Mouse (Mus musculus) embryonic facial prominence, embryonic 11.5 days (tissue): Measurements from ENCODE around the gene Wdtc1. TPM values are rescaled to one million over a fixed set of nuclear protein-coding genes. Genes with fewer than 3 reads are reported as not detected.

Experiments
- ATAC-seq: fragments of 200-750 bp; cut with Nextera tagmentation; replicated peaks from 2 replicates; pipeline ENCODE4 v1.8.0; 2017; ENCODE audit warnings: low read depth; ENCODE audit not compliant: insufficient number of reproducible peaks, low FRiP score, low TSS enrichment
- DNase-seq: peaks from one replicate; pipeline ENCODE4 v3.0.0-alpha.2; 2015; ENCODE audit warnings: low spot score
- H3K27ac ChIP-seq: fragments of 300-500 bp; sonication (generic); replicated peaks from 2 replicates; pipeline ENCODE4 v1.5.1; 2014; ENCODE audit warnings: mild to moderate bottlenecking, low read depth, low read length, control low read depth
- H3K27me3 ChIP-seq: fragments of 300-500 bp; sonication (generic); 2 replicates; pipeline ENCODE4 v1.6.1; 2014; ENCODE audit warnings: mild to moderate bottlenecking, low read length, moderate library complexity, mixed read lengths; ENCODE audit not compliant: control insufficient read depth, insufficient read depth
- H3K36me3 ChIP-seq: fragments of 300-500 bp; sonication (generic); replicated peaks from 2 replicates; pipeline ENCODE4 v1.6.1; 2014; ENCODE audit warnings: low read depth, mild to moderate bottlenecking, low read length, moderate library complexity, mixed read lengths; ENCODE audit not compliant: control insufficient read depth, insufficient read depth
- H3K4me1 ChIP-seq: fragments of 300-500 bp; sonication (generic); 2 replicates; pipeline ENCODE4 v1.6.1; 2014; ENCODE audit warnings: low read length, mixed read lengths; ENCODE audit not compliant: control insufficient read depth, insufficient read depth
- H3K4me2 ChIP-seq: fragments of 300-500 bp; sonication (generic); 2 replicates; pipeline ENCODE4 v1.6.1; 2014; ENCODE audit warnings: low read depth, mild to moderate bottlenecking, control low read depth, low read length, moderate library complexity
- H3K4me3 ChIP-seq: fragments of 300-500 bp; sonication (generic); 2 replicates; pipeline ENCODE4 v1.5.1; 2014; ENCODE audit warnings: low read depth, low read length, control low read depth
- H3K9ac ChIP-seq: fragments of 300-500 bp; sonication (generic); replicated peaks from 2 replicates; pipeline ENCODE4 v1.6.1; 2014; ENCODE audit warnings: mild to moderate bottlenecking, control low read depth, low read length
- H3K9me3 ChIP-seq: fragments of 300-500 bp; sonication (generic); replicated peaks from 2 replicates; pipeline ENCODE4 v1.6.1; 2016; ENCODE audit warnings: mild to moderate bottlenecking, low read length, inconsistent platforms, mixed read lengths; ENCODE audit not compliant: control insufficient read depth
- WGBS: fragments of 180-500 bp; shearing (Covaris S2); extraction: QIAGEN DNeasy Blood & Tissue Kit; methylation state at CpG from one replicate; pipeline ENCODE4 v1.1.7; 2014; 5-methylcytosine and 5-hydroxymethylcytosine counted together
- polyA plus RNA-seq: library from polyadenylated mRNA; unstranded; fragments of >200 nt; fragmentation: Nextera tagmentation; extraction: Ambion mirVana; gene quantifications from 2 replicates; pipeline ENCODE4 v1.2.1, GENCODE M21; 2014

Wdtc1 gene
- polyA plus RNA-seq, 1 experiment from 2014 or later: 16.7 TPM

- Histone ChIP-seq H3K4me1 (peaks cover 7% of the 10 kb centered on the region), H3K9me3 (no peaks in the 10 kb centered on the region), H3K36me3 (no peaks in the 10 kb centered on the region), H3K9ac (0 out of 2 replicates have a peak overlapping the region, but pooled peaks have one; percentile 23), H3K27ac (no peak overlapping the region), H3K4me2 (no peak overlapping the region), H3K4me3 (no peak overlapping the region), H3K27me3 (no peaks in the 10 kb centered on the region)
- ATAC-seq: no peak
- no peak for DNase-seq
- 12% methylated on average over 7 of the region's 11 CpGs for WGBS
Measured at GRCm38 (mm10) chr4:133294084-133294483, 59.2 kb downstream of the Wdtc1 start.

- Histone ChIP-seq H3K4me1 (peaks cover 7% of the 10 kb centered on the region), H3K36me3 (no peaks in the 10 kb centered on the region), H3K27me3 (no peaks in the 10 kb centered on the region), H3K4me3 (no peak overlapping the region), H3K9me3 (no peaks in the 10 kb centered on the region), H3K9ac (peak overlapping the region; percentile 40), H3K27ac (no peak overlapping the region; the same call in 1 of the 2 replicates), H3K4me2 (no peak overlapping the region; the same call in 1 of the 2 replicates)
- peak; percentile 49 for DNase-seq
- WGBS: 10% methylated on average over 24 of the region's 24 CpGs
- no peak for ATAC-seq
Measured at GRCm38 (mm10) chr4:133292901-133293843, 60.1 kb downstream of the Wdtc1 start.

- 72% methylated on average over 4 of the region's 4 CpGs for WGBS
- H3K27ac ChIP-seq: no peak overlapping the region
Measured at GRCm38 (mm10) chr4:133292405-133292804, 60.9 kb downstream of the Wdtc1 start.

GRCm38 (mm10) chr4:133291255-133291654 lies 62.0 kb downstream of the Wdtc1 start:
- H3K9me3 ChIP-seq: no peaks in the 10 kb centered on the region
- 97% methylated on average over 1 of the region's 1 CpGs for WGBS
- H3K27me3 ChIP-seq: no peaks in the 10 kb centered on the region
- ATAC-seq (no peak), DNase-seq (no peak)
- H3K4me2 ChIP-seq: no peak overlapping the region
- H3K9ac ChIP-seq: no peak overlapping the region
- H3K4me1 ChIP-seq: peaks cover 7% of the 10 kb centered on the region
- no peaks in the 10 kb centered on the region for H3K36me3 ChIP-seq
- no peak overlapping the region for H3K4me3 ChIP-seq
- H3K27ac ChIP-seq: no peak overlapping the region

More at GRCm38 (mm10) chr4:133292405-133292804, 60.9 kb downstream of the Wdtc1 start:
- no peak for ATAC-seq
- H3K9ac ChIP-seq: no peak overlapping the region
- H3K4me2 ChIP-seq: no peak overlapping the region
- H3K4me1 ChIP-seq: peaks cover 7% of the 10 kb centered on the region
- H3K4me3 ChIP-seq: no peak overlapping the region
- no peaks in the 10 kb centered on the region for H3K27me3 ChIP-seq
- no peaks in the 10 kb centered on the region for H3K9me3 ChIP-seq
- DNase-seq: no peak
- H3K36me3 ChIP-seq: no peaks in the 10 kb centered on the region

GRCm38 (mm10) chr4:133286476-133287077 lies 66.7 kb downstream of the Wdtc1 start:
- WGBS: 86% methylated on average over 4 of the region's 4 CpGs
- H3K4me1 ChIP-seq: no peaks in the 10 kb centered on the region
- no peaks in the 10 kb centered on the region for H3K36me3 ChIP-seq
- no peak overlapping the region for H3K27ac ChIP-seq
- DNase-seq (no peak), ATAC-seq (no peak)
- no peak overlapping the region for H3K9ac ChIP-seq
- no peak overlapping the region for H3K4me2 ChIP-seq
- no peaks in the 10 kb centered on the region for H3K9me3 ChIP-seq
- H3K27me3 ChIP-seq: no peaks in the 10 kb centered on the region
- no peak overlapping the region for H3K4me3 ChIP-seq

- Histone ChIP-seq H3K36me3 (no peaks in the 10 kb centered on the region), H3K27me3 (no peaks in the 10 kb centered on the region), H3K4me1 (0 out of 2 replicates have a peak, but pooled peaks cover 2% of the 10 kb centered on the region), H3K9ac (no peak overlapping the region), H3K4me2 (no peak overlapping the region), H3K9me3 (no peaks in the 10 kb centered on the region), H3K4me3 (no peak overlapping the region), H3K27ac (no peak overlapping the region)
- DNase-seq (no peak), ATAC-seq (no peak)
- WGBS: 84% methylated on average over 5 of the region's 5 CpGs
Measured at GRCm38 (mm10) chr4:133285950-133286349, 67.3 kb downstream of the Wdtc1 start.

GRCm38 (mm10) chr4:133285299-133285698 lies 68.0 kb downstream of the Wdtc1 start:
- WGBS: 80% methylated on average over 3 of the region's 3 CpGs
- H3K27ac ChIP-seq: no peak overlapping the region

GRCm38 (mm10) chr4:133282656-133283055 lies 70.6 kb downstream of the Wdtc1 start:
- DNase-seq (peak; percentile 49), ATAC-seq (no peak)
- Histone ChIP-seq H3K27me3 (no peaks in the 10 kb centered on the region), H3K9me3 (no peaks in the 10 kb centered on the region), H3K27ac (peak overlapping the region; percentile 92), H3K36me3 (no peaks in the 10 kb centered on the region), H3K4me2 (no peak overlapping the region), H3K4me3 (no peak overlapping the region), H3K4me1 (0 out of 2 replicates have a peak, but pooled peaks cover 2% of the 10 kb centered on the region), H3K9ac (no peak overlapping the region)
- 24% methylated on average over 4 of the region's 4 CpGs for WGBS

More at GRCm38 (mm10) chr4:133285299-133285698, 68.0 kb downstream of the Wdtc1 start:
- Histone ChIP-seq H3K27me3 (no peaks in the 10 kb centered on the region), H3K9me3 (no peaks in the 10 kb centered on the region), H3K9ac (no peak overlapping the region), H3K4me2 (no peak overlapping the region), H3K4me1 (0 out of 2 replicates have a peak, but pooled peaks cover 2% of the 10 kb centered on the region), H3K36me3 (no peaks in the 10 kb centered on the region), H3K4me3 (no peak overlapping the region)
- no peak for ATAC-seq
- DNase-seq: no peak
